Mouse (Mus musculus) 3T3-L1 (cell line): ENCODE measurements around the gene Susd2.
A peak's percentile ranks its signal among the peaks of the same experiment; 100 is the strongest.

Source experiments
- DNase-seq: peaks from one replicate; pipeline ENCODE4 v3.0.0-alpha.2; 2015; ENCODE audit warnings: low read depth, low spot score

The Susd2 gene

GRCm38 (mm10) chr10:75627490-75627889 is 16.3 kb downstream of the Susd2 start:
- DNase-seq, result no peak

- no peak for DNase-seq
These were observed 16.8 kb downstream of the Susd2 start for GRCm38 (mm10) chr10:75626991-75627390.

GRCm38 (mm10) chr10:75625920-75626319 is 17.9 kb downstream of the Susd2 start:
- no peak for DNase-seq

- no peak for DNase-seq
These were observed 23.0 kb downstream of the Susd2 start for GRCm38 (mm10) chr10:75620818-75621217.

- DNase-seq, result no peak
These were observed 27.8 kb downstream of the Susd2 start for GRCm38 (mm10) chr10:75616044-75616443.

- no peak for DNase-seq
These were observed 33.3 kb downstream of the Susd2 start for GRCm38 (mm10) chr10:75610486-75610885.

GRCm38 (mm10) chr10:75608975-75609374 is 34.8 kb downstream of the Susd2 start:
- DNase-seq, result no peak

- DNase-seq, result no peak
These were observed 36.6 kb downstream of the Susd2 start for GRCm38 (mm10) chr10:75607253-75607652.

- DNase-seq, result no peak
These were observed 38.5 kb downstream of the Susd2 start for GRCm38 (mm10) chr10:75605162-75605846.

- DNase-seq, result no peak
These were observed 43.5 kb downstream of the Susd2 start for GRCm38 (mm10) chr10:75600189-75600730.

GRCm38 (mm10) chr10:75595981-75596380 is 47.8 kb downstream of the Susd2 start:
- DNase-seq, result peak; percentile 54

- no peak for DNase-seq
These were observed 51.2 kb downstream of the Susd2 start for GRCm38 (mm10) chr10:75592585-75592984.

- DNase-seq, result no peak
These were observed 52.5 kb downstream of the Susd2 start for GRCm38 (mm10) chr10:75591211-75591894.

GRCm38 (mm10) chr10:75589651-75590050 is 54.2 kb downstream of the Susd2 start:
- no peak for DNase-seq

- DNase-seq, result peak; percentile 45
These were observed 54.7 kb downstream of the Susd2 start, which contains the start of gene Ggt5 for GRCm38 (mm10) chr10:75589129-75589528. TSS of gene Ggt5 (plus strand) at chr10:75589340.

GRCm38 (mm10) chr10:75588336-75588735 is 55.5 kb downstream of the Susd2 start:
- DNase-seq, result no peak

- no peak for DNase-seq
These were observed 56.0 kb downstream of the Susd2 start for GRCm38 (mm10) chr10:75587781-75588180.
